Mouse (Mus musculus) megakaryocyte, adult 5-6 weeks (primary cell): ENCODE results near the gene Cyb5r4. TPM values are rescaled to one million over a fixed set of nuclear protein-coding genes. Genes with fewer than 3 reads are reported as not detected.
"Not testable (repeated sequence)": the region's sequence is repeated elsewhere in the genome, so short reads cannot be mapped to it uniquely, and the experiment has no call there.

ENCODE experiments used
- ATAC-seq: 2 replicates; pipeline ENCODE4 v1.8.0; 2016; ENCODE audit warnings: mild to moderate bottlenecking, inconsistent platforms; ENCODE audit not compliant: poor library complexity, severe bottlenecking
- total RNA-seq, 2 experiments: library from RNA; stranded (forward) in 1 of 2; stranded (reverse) in 1 of 2; fragments of 153-499, 151-499 nt in 1 of 2; fragments of 221-1000, 200-1000 nt in 1 of 2; gene quantifications; 2 replicates each; pipeline versions ENCODE4 v1.2.3 to v1.2.4; 2015 to 2017

Gene Cyb5r4
- total RNA-seq (2015) (189 and 205 TPM in 2 replicates), total RNA-seq (2017) (163 and 177 TPM in 2 replicates)

DNA sequence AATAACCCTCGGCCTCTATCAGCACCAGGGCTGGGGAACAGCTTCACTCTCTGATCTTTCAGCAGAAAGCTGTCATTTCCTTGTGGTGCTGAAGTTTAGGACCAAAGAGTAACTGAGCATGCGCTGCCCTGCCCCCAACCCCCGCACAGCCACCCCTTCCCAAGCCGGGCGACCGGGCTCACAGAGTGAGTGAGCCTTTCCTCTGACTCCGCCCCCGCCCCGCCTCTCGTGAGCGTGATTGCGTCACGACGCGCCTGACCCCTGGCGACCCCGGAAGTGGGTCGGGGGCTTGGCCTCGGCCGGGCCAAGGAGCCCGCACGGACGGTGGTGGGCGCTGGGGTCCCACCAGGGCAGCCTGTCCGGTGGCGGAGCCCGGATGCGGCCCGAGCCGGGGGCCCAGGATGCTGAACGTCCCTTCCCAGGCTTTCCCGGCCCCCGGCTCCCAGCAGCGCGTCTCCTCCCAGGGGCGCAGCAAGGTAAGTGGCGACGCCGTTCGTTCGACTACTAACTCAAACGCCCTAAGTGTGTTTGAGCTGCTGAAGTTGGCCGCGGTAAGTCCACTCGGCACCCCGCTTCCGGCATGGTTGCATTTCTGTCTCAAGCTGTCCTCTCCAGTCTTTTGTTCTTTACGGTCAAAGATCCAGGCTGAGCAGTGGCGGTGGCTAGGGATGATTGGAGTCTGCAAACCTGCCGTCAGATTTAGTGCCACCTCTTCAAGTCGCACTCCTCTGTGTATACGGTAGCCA is at the start of gene Cyb5r4:
TSS of gene Cyb5r4 (plus strand) at position 237 of the 746 bp plus-strand sequence.
- ATAC-seq = peak; percentile 84

DNA sequence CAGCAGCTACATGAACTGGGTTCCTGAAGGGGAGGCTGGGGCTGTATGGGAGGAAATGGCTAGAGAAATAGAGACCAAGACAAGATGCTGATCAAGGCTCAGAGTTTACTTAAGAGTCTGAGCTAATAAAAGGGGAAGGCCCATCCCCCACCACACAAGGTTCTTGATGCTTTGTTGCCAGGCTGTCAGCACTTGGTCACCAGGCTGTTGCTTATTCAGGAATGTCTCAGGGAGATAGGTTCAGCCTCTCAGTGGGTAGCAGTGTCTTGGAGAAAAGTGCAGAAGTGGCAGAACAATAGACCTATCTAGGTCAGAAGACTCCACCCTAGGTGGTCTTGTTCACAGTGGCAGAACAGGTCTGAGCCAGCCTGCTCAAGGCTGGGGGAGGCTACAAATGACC is 49.3 kb upstream of the Cyb5r4 start:
- ATAC-seq = not testable (repeated sequence)

GRCm38 (mm10) chr9:86973562-86973961 is 48.3 kb upstream of the Cyb5r4 start:
- ATAC-seq = no peak

GRCm38 (mm10) chr9:86976896-86977295 is 44.9 kb upstream of the Cyb5r4 start:
- no peak for ATAC-seq

- ATAC-seq = no peak
Observed at GRCm38 (mm10) chr9:86978257-86978907, 43.4 kb upstream of the Cyb5r4 start.

GRCm38 (mm10) chr9:86980048-86980447 is 41.8 kb upstream of the Cyb5r4 start:
- no peak for ATAC-seq

DNA sequence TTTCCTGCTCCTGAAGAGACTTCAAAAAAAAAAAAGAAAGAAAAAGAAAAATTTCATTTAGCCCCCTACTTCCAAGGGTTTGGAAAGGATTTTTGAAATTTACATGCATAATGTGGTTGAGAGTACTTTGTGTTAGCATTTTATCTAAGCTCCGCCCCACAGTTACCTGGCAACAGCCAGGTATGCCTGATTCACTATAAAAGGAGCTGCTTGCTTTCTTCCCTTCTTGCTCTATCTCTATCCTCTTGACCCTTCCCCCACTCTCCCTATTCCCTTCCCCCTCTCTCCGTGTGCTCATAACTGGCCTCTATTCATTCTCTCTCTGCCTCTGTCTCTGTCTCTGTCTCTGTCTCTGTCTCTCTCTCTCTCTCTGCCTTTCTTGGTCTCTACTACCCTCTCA is 40.9 kb upstream of the Cyb5r4 start:
- no peak for ATAC-seq

- ATAC-seq = peak; percentile 27; the same call in 1 of the 2 replicates
Observed at GRCm38 (mm10) chr9:86981551-86981950, 40.3 kb upstream of the Cyb5r4 start.

DNA sequence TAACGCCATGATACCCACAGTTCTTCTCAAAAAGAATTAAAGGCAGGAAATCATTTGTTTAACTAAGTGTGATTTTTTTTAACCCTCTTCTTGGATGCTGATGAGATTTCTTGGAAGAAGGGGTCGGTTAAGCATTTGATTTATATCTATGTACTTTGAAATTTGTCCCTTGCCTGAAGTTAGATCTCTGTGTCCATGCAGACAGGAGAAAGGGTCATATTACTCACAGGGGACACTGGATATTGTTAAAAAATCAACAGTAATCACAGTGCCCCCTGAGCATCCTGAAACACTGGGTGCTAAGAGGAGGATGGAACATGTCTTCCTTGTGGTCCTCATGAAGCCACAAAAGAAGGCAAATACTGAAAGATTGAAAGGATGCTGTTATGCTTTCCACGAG is 37.2 kb upstream of the Cyb5r4 start:
- no peak for ATAC-seq

DNA sequence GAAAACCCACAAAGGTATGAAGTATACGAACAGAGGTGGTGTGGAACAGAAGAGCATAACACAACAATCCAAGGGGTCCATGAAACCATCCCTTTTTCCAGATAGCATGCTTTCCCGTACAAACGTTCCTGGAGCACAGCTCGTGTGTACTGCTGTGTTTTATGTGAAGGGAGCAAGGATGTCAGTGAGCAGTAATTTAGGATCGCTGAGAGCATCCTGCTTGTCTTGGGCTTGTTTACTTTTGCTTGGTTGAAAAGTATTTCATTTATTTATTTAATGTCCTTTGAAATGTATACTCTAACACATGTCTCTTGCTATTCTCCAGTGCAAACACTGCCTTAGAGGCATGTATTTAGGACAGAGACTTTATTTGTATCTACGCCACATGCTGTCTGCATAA is 36.7 kb upstream of the Cyb5r4 start:
- ATAC-seq = no peak

GRCm38 (mm10) chr9:86986703-86987296 is 35.0 kb upstream of the Cyb5r4 start:
- ATAC-seq = no peak

- ATAC-seq = no peak
Observed at GRCm38 (mm10) chr9:86989822-86990221, 32.0 kb upstream of the Cyb5r4 start.

DNA sequence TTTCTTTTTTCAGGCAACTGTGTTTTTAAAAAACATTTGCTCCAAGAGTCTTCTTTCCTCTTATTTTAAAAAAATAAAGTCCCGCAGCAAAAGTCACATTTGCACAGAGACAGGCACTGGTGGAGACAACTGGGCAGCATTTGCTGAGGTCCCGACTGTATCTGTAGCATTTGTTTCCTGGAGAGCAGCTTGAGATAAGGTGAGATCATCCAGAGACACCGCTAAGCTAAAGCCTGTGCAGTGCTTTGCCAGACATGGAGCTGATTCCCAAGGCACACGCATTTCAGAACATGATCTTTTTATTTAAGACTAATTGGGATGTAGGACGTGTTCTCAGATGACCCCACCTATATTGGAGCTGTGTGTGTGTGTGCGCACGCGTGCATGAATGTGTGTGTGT is 30.1 kb upstream of the Cyb5r4 start:
- ATAC-seq = no peak

GRCm38 (mm10) chr9:86997046-86997691 is 24.6 kb upstream of the Cyb5r4 start:
- ATAC-seq = no peak

- no peak for ATAC-seq
Observed at GRCm38 (mm10) chr9:86999956-87000582, 21.7 kb upstream of the Cyb5r4 start.

DNA sequence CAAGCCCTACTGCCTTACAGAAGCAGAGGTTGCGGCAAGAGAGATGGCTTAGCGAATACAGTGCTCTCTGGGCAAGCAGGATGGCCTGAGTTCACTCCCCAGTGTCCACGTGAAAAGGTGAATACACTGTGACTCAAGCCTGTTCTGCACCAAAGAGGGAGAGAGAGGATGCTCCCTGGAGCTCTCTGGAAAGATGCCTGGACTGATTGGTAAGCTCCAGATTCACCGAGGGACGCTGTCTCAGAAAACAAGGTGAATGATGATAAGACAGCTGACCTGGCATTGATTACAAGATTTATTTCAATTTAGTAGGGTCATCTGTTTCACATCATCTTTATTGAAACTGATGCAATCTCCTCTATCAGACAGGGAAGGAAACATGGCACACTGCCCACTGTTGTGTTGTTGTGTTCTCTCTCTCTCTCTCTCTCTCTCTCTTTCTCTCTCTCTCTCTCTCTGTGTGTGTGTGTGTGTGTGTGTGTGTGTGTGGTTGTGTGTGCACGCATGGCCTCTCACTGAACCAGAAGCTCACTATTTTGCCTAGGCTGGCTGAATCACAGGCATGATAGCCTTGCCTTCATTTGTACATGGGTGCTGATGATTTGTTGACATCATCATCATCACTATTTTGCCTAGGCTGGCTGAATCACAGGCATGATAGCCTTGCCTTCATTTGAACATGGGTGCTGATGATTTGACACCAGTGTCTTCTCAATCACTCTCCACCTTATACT is 16.9 kb upstream of the Cyb5r4 start:
- no peak for ATAC-seq

DNA sequence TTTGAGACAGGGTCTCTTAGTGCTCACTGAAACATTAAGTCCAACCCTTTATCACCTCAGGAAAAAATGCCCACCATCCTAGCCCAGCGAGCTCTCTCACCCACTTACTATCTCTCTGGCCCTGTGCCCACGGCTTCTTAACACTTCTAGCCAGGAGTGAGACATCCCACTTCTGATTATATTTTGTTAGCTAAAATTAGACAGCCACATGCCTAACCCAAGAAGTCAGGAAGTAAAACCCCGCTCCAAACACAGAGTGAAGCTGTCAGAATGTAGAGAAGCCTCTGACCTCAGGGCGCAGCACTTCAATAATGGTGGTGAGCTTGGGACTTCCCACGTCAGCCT is 16.4 kb upstream of the Cyb5r4 start:
- no peak for ATAC-seq

GRCm38 (mm10) chr9:87008507-87008906 is 13.3 kb upstream of the Cyb5r4 start:
- no peak for ATAC-seq

- no peak for ATAC-seq
Observed at GRCm38 (mm10) chr9:87008919-87009318, 12.9 kb upstream of the Cyb5r4 start.

DNA sequence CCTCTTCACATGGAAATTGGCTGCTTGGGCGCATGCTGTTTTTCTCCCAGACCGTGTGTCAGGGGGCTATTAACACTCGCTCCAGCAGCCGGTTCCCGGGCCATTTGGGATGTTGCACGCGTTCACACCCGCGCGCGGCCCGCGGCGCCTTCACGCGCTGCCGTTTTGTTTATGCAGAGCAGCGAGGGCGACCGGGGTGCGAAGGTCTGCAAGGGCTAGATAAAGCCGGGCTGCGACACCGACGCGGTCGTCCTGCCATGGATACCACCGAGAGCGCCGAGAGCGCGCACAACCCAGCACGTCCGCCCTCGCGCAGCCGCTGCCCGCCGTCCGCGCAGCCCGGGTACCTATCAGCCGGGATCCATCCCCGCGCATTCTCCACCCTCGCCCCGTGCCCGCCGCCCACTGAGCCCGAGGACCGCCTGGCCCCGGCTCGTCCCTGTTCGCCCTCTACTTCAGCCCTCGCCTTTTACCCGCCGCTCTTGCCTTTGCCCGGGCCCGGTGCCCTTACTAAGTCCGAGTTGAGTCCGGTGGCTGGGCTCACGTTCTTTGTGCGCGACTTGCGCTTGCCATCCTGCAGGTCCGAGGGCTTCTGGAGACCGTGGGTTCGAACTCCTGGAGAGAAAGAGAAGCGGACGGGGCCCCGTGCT is 6.4 kb upstream of the Cyb5r4 start, which contains the start of gene Ripply2:
TSS of gene Ripply2 (plus strand) at position 250 of the 650 bp plus-strand sequence.
- no peak for ATAC-seq
